Mouse (Mus musculus) bone marrow macrophage, adult 2 months (primary cell): Measurements from ENCODE around the gene Fbxw9.

ENCODE experiments used
- CTCF ChIP-seq: IDR thresholded peaks from 2 replicates; pipeline ENCODE4 v1.5.1; 2012; ENCODE audit warnings: low read depth, mild to moderate bottlenecking, low read length, moderate library complexity
- POLR2A ChIP-seq: IDR thresholded peaks from 2 replicates; pipeline ENCODE4 v1.6.1; 2012; ENCODE audit warnings: mild to moderate bottlenecking, low read depth, low read length, borderline replicate concordance

- no peak for TF ChIP-seq POLR2A
- no peak for TF ChIP-seq CTCF
These were observed 48.6 kb upstream of the Fbxw9 start for GRCm38 (mm10) chr8:85011242-85011641.
